Mouse (Mus musculus): ENCODE data around the gene Cope. TPM values are rescaled to one million over a fixed set of nuclear protein-coding genes. Genes with fewer than 3 reads are reported as not detected.

Gene Cope
- polyA plus RNA-seq, 1 experiment, result 91.7 TPM

GRCm38 (mm10) chr8:70315624-70316510, 13.5 kb downstream of the Cope start, which contains the start of gene Cers1:
Gene Cers1 (plus strand): TSS chr8:70315775.
- WGBS, result 9% methylated on average over 65 of the region's 66 CpGs

GRCm38 (mm10) chr8:70316511-70317504, 14.5 kb downstream of the Cope start:
- Histone ChIP-seq H3K4me3 (replicated peaks; ENCODE audit: control insufficient read depth, low read depth, low read length) (no peak overlapping the region), H3K27ac (ENCODE audit: control insufficient read depth, insufficient read depth, low read depth, low read length, poor library complexity) (no peak overlapping the region), H3K4me1 (ENCODE audit: control insufficient read depth, insufficient read depth, low read length) (no peaks in the 10 kb centered on the region; the same call in 1 of the 2 replicates)
- no peak for TF ChIP-seq POLR2A (IDR thresholded peaks at IDR 0.05; ENCODE audit: borderline replicate concordance, control insufficient read depth, low read depth, low read length)
- TF ChIP-seq CTCF (IDR thresholded peaks at IDR 0.05; ENCODE audit: control insufficient read depth, insufficient read depth, low read length), result peak; percentile 1; the same call in 1 of the 2 replicates
- WGBS, result 40% methylated on average over 15 of the region's 15 CpGs

More at GRCm38 (mm10) chr8:70315624-70316510, 13.5 kb downstream of the Cope start, which contains the start of gene Cers1:
- Histone ChIP-seq H3K4me1 (ENCODE audit: control insufficient read depth, insufficient read depth, low read length) (no peaks in the 10 kb centered on the region; the same call in 1 of the 2 replicates), H3K27ac (ENCODE audit: control insufficient read depth, insufficient read depth, low read depth, low read length, poor library complexity) (no peak within 1 kb of the TSS), H3K4me3 (replicated peaks; ENCODE audit: control insufficient read depth, low read depth, low read length) (no peak within 1 kb of the TSS)
- TF ChIP-seq POLR2A (IDR thresholded peaks at IDR 0.05; ENCODE audit: borderline replicate concordance, control insufficient read depth, low read depth, low read length) (no peak), CTCF (IDR thresholded peaks at IDR 0.05; ENCODE audit: control insufficient read depth, insufficient read depth, low read length) (no peak)

- 82% methylated on average over 5 of the region's 5 CpGs for WGBS
- Histone ChIP-seq H3K4me3 (replicated peaks; ENCODE audit: control insufficient read depth, low read depth, low read length) (no peak overlapping the region), H3K4me1 (ENCODE audit: control insufficient read depth, insufficient read depth, low read length) (no peaks in the 10 kb centered on the region; the same call in 1 of the 2 replicates), H3K27ac (ENCODE audit: control insufficient read depth, insufficient read depth, low read depth, low read length, poor library complexity) (no peak overlapping the region)
- TF ChIP-seq POLR2A (IDR thresholded peaks at IDR 0.05; ENCODE audit: borderline replicate concordance, control insufficient read depth, low read depth, low read length) (no peak), CTCF (IDR thresholded peaks at IDR 0.05; ENCODE audit: control insufficient read depth, insufficient read depth, low read length) (no peak)
Observed at GRCm38 (mm10) chr8:70317872-70318271, 15.6 kb downstream of the Cope start.

GRCm38 (mm10) chr8:70323716-70324115, 21.4 kb downstream of the Cope start:
- no peak overlapping the region for H3K27ac ChIP-seq (ENCODE audit: control insufficient read depth, insufficient read depth, low read depth, low read length, poor library complexity)
- no peaks in the 10 kb centered on the region; the same call in 1 of the 2 replicates for H3K4me1 ChIP-seq (ENCODE audit: control insufficient read depth, insufficient read depth, low read length)
- no peak overlapping the region for H3K4me3 ChIP-seq (replicated peaks; ENCODE audit: control insufficient read depth, low read depth, low read length)
- TF ChIP-seq POLR2A (IDR thresholded peaks at IDR 0.05; ENCODE audit: borderline replicate concordance, control insufficient read depth, low read depth, low read length) (no peak), CTCF (IDR thresholded peaks at IDR 0.05; ENCODE audit: control insufficient read depth, insufficient read depth, low read length) (no peak)
- 84% methylated on average over 3 of the region's 3 CpGs for WGBS

- Histone ChIP-seq H3K4me3 (replicated peaks; ENCODE audit: control insufficient read depth, low read depth, low read length) (no peak overlapping the region), H3K27ac (ENCODE audit: control insufficient read depth, insufficient read depth, low read depth, low read length, poor library complexity) (peak overlapping the region; percentile 76), H3K4me1 (ENCODE audit: control insufficient read depth, insufficient read depth, low read length) (no peaks in the 10 kb centered on the region; the same call in 1 of the 2 replicates)
- TF ChIP-seq CTCF (IDR thresholded peaks at IDR 0.05; ENCODE audit: control insufficient read depth, insufficient read depth, low read length) (no peak), POLR2A (IDR thresholded peaks at IDR 0.05; ENCODE audit: borderline replicate concordance, control insufficient read depth, low read depth, low read length) (no peak)
- 79% methylated on average over 6 of the region's 6 CpGs for WGBS
Observed at GRCm38 (mm10) chr8:70327512-70327911, 25.2 kb downstream of the Cope start.

DNA sequence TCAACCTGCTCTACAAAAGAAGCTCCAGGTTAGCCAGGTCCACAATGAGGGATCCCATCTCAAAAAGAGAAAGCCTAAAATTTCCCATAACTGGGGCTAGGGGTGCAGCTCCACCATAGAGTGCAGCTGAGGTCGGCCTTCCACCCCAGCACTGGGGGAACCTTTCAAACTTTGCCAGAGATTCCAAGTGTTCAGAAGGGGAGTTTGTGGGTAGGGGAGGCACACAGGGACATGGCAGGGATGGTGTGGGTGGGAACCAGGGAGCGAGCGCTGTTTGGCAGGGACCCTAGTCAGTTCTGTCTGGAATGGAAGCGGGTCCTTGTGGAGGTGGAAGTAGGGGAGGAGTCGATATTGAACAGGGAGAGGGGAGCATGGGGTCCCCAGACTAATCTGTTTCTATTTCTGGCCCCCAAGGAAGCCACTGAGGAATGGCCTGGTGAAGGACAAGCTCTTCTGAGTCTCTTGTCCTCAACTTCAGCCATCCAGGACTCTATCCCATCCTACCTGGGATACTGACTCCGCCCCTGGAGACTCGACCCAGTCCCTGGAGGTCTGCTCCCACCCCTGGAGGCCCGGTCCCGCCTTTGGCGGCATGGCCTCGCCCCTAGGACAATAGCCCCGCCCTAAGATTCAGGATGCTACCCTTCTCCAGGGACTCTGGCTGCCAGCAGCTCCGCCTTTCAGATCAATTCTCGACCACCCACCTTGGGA, 27.0 kb downstream of the Cope start, which contains the start of gene Gdf1:
Gene Gdf1 (plus strand): TSS at position 694 of the 711 bp plus-strand sequence.
- Histone ChIP-seq H3K4me3 (replicated peaks; ENCODE audit: control insufficient read depth, low read depth, low read length) (no peak within 1 kb of the TSS), H3K27ac (ENCODE audit: control insufficient read depth, insufficient read depth, low read depth, low read length, poor library complexity) (peak within 1 kb of the TSS; percentile 48; the same call in 1 of the 2 replicates), H3K4me1 (ENCODE audit: control insufficient read depth, insufficient read depth, low read length) (no peaks in the 10 kb centered on the region; the same call in 1 of the 2 replicates)
- WGBS, result 59% methylated on average over 14 of the region's 14 CpGs
- TF ChIP-seq CTCF (IDR thresholded peaks at IDR 0.05; ENCODE audit: control insufficient read depth, insufficient read depth, low read length) (no peak), POLR2A (IDR thresholded peaks at IDR 0.05; ENCODE audit: borderline replicate concordance, control insufficient read depth, low read depth, low read length) (no peak)

Data from bone marrow, adult 2 months (tissue).